Mouse (Mus musculus) ES-Bruce4 (cell line): ENCODE results near the gene F7. TPM values are rescaled to one million over a fixed set of nuclear protein-coding genes. Genes with fewer than 3 reads are reported as not detected.

ENCODE experiments used
- H3K27ac ChIP-seq: 2 replicates; pipeline ENCODE4 v1.5.1; 2012; ENCODE audit warnings: low read length, inconsistent platforms; ENCODE audit not compliant: insufficient read depth
- H3K27me3 ChIP-seq: 2 replicates; pipeline ENCODE4 v1.6.1; 2012; ENCODE audit warnings: mild to moderate bottlenecking, low read length, inconsistent platforms; ENCODE audit not compliant: control insufficient read depth, poor library complexity, insufficient read depth, severe bottlenecking
- H3K36me3 ChIP-seq: 2 replicates; pipeline ENCODE4 v1.6.1; 2012; ENCODE audit warnings: inconsistent platforms, mild to moderate bottlenecking, low read length, moderate library complexity; ENCODE audit not compliant: control insufficient read depth, poor library complexity, insufficient read depth, severe bottlenecking
- H3K4me1 ChIP-seq: one replicate; pipeline ENCODE4 v1.8.1; 2011; ENCODE audit warnings: low read length; ENCODE audit not compliant: control insufficient read depth, insufficient read depth
- H3K4me3 ChIP-seq: 2 replicates; pipeline ENCODE4 v1.5.1; 2011; ENCODE audit warnings: low read depth, mild to moderate bottlenecking, low read length
- H3K9ac ChIP-seq: 2 replicates; pipeline ENCODE4 v1.6.1; 2012; ENCODE audit warnings: low read depth, mild to moderate bottlenecking, inconsistent platforms; ENCODE audit not compliant: poor library complexity, severe bottlenecking
- H3K9me3 ChIP-seq: replicated peaks from 2 replicates; pipeline ENCODE4 v1.6.1; 2012; ENCODE audit warnings: mild to moderate bottlenecking, low read length, inconsistent platforms; ENCODE audit not compliant: control insufficient read depth, poor library complexity, insufficient read depth, severe bottlenecking
- CTCF ChIP-seq: IDR thresholded peaks from one replicate; pipeline ENCODE4 v1.8.1; 2011; ENCODE audit warnings: low read depth, low read length
- EP300 ChIP-seq: IDR thresholded peaks from 2 replicates; pipeline ENCODE4 v1.6.1; 2011; ENCODE audit warnings: low read depth, low read length; ENCODE audit not compliant: insufficient read depth
- POLR2A ChIP-seq: IDR thresholded peaks from one replicate; pipeline ENCODE4 v1.8.1; 2011; ENCODE audit warnings: low read length; ENCODE audit not compliant: insufficient read depth
- polyA plus RNA-seq: library from polyadenylated mRNA; stranded (reverse); fragments of >200 nt; gene quantifications from 2 replicates; pipeline ENCODE4 v1.2.4, GENCODE M21; 2011; ENCODE audit warnings: low read depth; ENCODE audit not compliant: missing spikeins, insufficient read depth, insufficient read length

Gene F7
- polyA plus RNA-seq, 1 experiment = not detected

DNA sequence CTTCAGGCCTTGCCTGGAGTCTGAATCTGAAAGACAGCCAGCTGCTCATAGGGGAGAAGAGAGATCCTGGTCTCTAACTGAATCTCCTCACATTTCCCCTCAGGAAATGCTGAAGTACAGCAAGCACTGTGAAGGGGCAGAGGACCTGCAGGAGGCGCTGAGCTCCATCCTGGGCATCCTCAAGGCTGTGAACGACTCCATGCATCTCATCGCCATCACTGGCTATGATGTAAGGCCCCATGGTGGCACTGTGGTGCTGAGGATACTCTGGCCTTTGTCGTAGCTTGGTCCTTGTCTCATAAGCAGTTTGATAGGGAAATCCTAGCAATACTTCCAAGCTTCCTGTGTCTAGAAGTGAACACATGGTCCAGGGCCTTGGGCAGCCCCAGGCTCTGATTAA lies 15.5 kb upstream of the F7 start:
- no peaks in the 10 kb centered on the region for H3K36me3 ChIP-seq
- H3K9ac ChIP-seq = no peak overlapping the region
- no peak for TF ChIP-seq EP300
- no peak for TF ChIP-seq POLR2A
- peak; percentile 42 for TF ChIP-seq CTCF

GRCm38 (mm10) chr8:13019560-13019959 lies 6.3 kb upstream of the F7 start:
- no peaks in the 10 kb centered on the region for H3K9me3 ChIP-seq
- no peak overlapping the region for H3K9ac ChIP-seq
- TF ChIP-seq POLR2A = no peak
- no peak for TF ChIP-seq CTCF
- TF ChIP-seq EP300 = no peak
- no peaks in the 10 kb centered on the region for H3K27me3 ChIP-seq
- no peak overlapping the region for H3K27ac ChIP-seq
- no peaks in the 10 kb centered on the region for H3K4me1 ChIP-seq
- no peak overlapping the region for H3K4me3 ChIP-seq
- H3K36me3 ChIP-seq = no peaks in the 10 kb centered on the region

More for the DNA sequence above, 15.5 kb upstream of the F7 start:
- H3K27ac ChIP-seq = no peak overlapping the region
- no peak overlapping the region for H3K4me3 ChIP-seq
- no peaks in the 10 kb centered on the region for H3K9me3 ChIP-seq
- no peaks in the 10 kb centered on the region for H3K4me1 ChIP-seq
- H3K27me3 ChIP-seq = no peaks in the 10 kb centered on the region

DNA sequence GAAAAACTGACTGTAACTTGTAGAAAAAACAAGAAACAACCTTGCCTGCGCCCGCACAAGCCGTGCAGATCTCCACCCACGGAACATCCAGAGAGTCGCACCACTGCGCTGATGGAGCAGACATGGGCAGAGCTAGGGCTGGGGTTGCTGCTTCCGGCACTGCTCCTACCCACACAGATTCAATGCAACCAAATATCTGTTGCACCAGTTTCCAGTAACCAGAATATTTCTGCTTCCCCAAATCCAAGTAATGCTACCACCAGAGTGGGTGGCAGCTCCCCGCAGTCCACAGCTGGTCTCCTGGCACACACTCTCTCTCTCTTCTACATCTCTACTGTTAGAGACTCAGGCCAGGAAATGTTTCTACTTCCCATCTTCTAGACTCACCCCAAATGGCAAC lies 4.0 kb upstream of the F7 start:
- Histone ChIP-seq H3K9me3 (no peaks in the 10 kb centered on the region), H3K4me3 (no peak overlapping the region), H3K4me1 (no peaks in the 10 kb centered on the region), H3K27ac (no peak overlapping the region), H3K9ac (no peak overlapping the region), H3K36me3 (no peaks in the 10 kb centered on the region), H3K27me3 (no peaks in the 10 kb centered on the region)
- TF ChIP-seq EP300 (no peak), CTCF (no peak), POLR2A (no peak)

GRCm38 (mm10) chr8:13027615-13028014 lies 1.8 kb downstream of the F7 start:
- no peaks in the 10 kb centered on the region for H3K36me3 ChIP-seq
- no peak overlapping the region for H3K9ac ChIP-seq
- H3K9me3 ChIP-seq = no peaks in the 10 kb centered on the region
- no peaks in the 10 kb centered on the region for H3K27me3 ChIP-seq
- H3K4me3 ChIP-seq = no peak overlapping the region
- H3K4me1 ChIP-seq = no peaks in the 10 kb centered on the region
- no peak overlapping the region for H3K27ac ChIP-seq
- TF ChIP-seq EP300 (no peak), CTCF (no peak), POLR2A (no peak)

DNA sequence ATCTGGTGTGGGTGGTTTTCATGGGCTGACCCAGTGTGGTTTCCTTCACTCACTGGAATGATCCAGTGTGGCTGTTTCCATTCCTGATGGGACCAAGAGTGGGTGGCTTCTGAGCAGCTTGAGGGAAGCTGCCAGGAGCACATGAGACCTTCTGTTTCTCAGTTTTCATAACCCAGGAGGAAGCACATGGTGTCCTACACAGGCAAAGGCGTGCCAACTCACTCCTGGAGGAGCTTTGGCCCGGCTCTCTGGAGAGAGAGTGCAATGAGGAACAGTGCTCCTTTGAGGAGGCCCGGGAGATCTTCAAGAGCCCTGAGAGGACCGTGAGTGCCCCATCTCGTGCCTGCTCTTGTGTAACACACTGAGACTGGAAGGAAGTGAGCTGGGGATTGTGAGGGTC lies 2.6 kb downstream of the F7 start:
- no peak overlapping the region for H3K9ac ChIP-seq
- H3K4me3 ChIP-seq = no peak overlapping the region
- no peak for TF ChIP-seq EP300
- TF ChIP-seq CTCF = no peak
- TF ChIP-seq POLR2A = no peak
- no peaks in the 10 kb centered on the region for H3K4me1 ChIP-seq
- no peak overlapping the region for H3K27ac ChIP-seq
- H3K36me3 ChIP-seq = no peaks in the 10 kb centered on the region
- H3K9me3 ChIP-seq = no peaks in the 10 kb centered on the region
- no peaks in the 10 kb centered on the region for H3K27me3 ChIP-seq

GRCm38 (mm10) chr8:13036346-13036812 lies 10.5 kb downstream of the F7 start:
- TF ChIP-seq POLR2A (no peak), EP300 (no peak), CTCF (no peak)
- no peaks in the 10 kb centered on the region for H3K27me3 ChIP-seq
- no peaks in the 10 kb centered on the region for H3K36me3 ChIP-seq
- no peaks in the 10 kb centered on the region for H3K4me1 ChIP-seq
- H3K27ac ChIP-seq = no peak overlapping the region
- no peak overlapping the region for H3K9ac ChIP-seq
- H3K4me3 ChIP-seq = no peak overlapping the region
- no peaks in the 10 kb centered on the region for H3K9me3 ChIP-seq
